ENCODE assay signal across 9 mouse cellular contexts in the genomic region with DNA sequence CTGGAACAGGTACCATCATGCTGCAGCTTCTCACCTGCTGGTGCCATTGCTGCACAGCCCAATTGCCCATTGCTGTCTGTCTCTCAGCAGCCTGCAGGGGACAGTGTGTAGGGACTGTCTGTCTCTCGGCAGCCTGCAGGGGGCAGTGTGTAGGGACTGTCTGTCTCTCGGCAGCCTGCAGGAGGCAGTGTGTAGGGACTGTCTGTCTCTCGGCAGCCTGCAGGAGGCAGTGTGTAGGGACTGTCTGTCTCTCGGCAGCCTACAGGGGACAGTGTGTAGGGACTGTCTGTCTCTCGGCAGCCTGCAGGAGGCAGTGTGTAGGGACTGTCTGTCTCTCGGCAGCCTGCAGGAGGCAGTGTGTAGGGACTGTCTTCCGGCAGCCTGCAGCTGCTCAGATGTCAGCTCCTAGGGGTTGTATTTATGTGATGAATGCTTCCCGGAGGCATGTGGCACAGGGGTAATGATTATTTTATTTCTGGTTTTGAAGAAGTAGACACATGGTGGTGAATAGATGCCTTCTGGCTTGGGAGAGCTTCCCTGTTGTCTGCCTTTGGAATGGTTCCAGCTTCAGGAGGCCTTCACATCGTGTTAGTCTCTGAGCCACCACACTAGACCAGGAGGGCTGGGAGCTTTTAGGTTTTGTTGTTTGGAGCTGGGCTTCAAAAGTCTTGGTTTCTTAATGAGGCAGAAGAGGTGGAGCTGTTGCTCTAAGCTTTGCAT.
DNase-seq lines count a peak whose midpoint lies in the region; ATAC-seq and TF ChIP-seq lines count a peak whose summit lies in the region.
"Had no signal": no experiment of that assay in that cellular context is flagged by ENCODE, and none has a peak within 500 bp of the region (broad histone marks: within the 10 kb centered on the region; RNA-seq: fewer than 3 reads in every experiment).

No protein-coding gene starts in this region.

- H3K9me3 ChIP-seq in heart, embryonic 12.5 days (replicated peaks) = no peaks in the 10 kb centered on the region
- no peaks in the 10 kb centered on the region for H3K9me3 ChIP-seq in midbrain, postnatal 0 days (ENCODE audit: low read length)
- H3K9me3 ChIP-seq: limb, embryonic 15.5 days had no signal

- no peaks in the 10 kb centered on the region for H3K27me3 ChIP-seq in heart, embryonic 12.5 days (replicated peaks)
- no peaks in the 10 kb centered on the region for H3K27me3 ChIP-seq in midbrain, postnatal 0 days (ENCODE audit: insufficient read depth, low read length)
- H3K27me3 ChIP-seq: limb, embryonic 15.5 days had no signal

- DNase-seq in heart, adult 18-20 months = no peak
- peak; percentile 18 for DNase-seq in lung, postnatal 10 days
- no peak for DNase-seq in lung, postnatal 14 days
- peak; percentile 81 for DNase-seq in cerebellum, adult 11-12 months
- DNase-seq in midbrain, postnatal 0 days (ENCODE audit: low spot score) = peak; percentile 73
- no peak for DNase-seq in embryo, embryonic 10 days (ENCODE audit: low spot score)

- no peak overlapping the region for H3K9ac ChIP-seq in heart, embryonic 12.5 days
- H3K9ac ChIP-seq in midbrain, postnatal 0 days (replicated peaks; ENCODE audit: low read length, poor library complexity, severe bottlenecking) = no peak overlapping the region
- H3K9ac ChIP-seq: limb, embryonic 15.5 days had no signal

- WGBS in heart, embryonic 12.5 days = 79% methylated on average over 9 of the region's 9 CpGs
- WGBS in midbrain, postnatal 0 days = 76% methylated on average over 9 of the region's 9 CpGs

- TF ChIP-seq CTCF in midbrain, postnatal 0 days (IDR thresholded peaks at IDR 0.05) = peak; percentile 82; the same call in 1 of the 2 replicates

- no peak overlapping the region for H3K4me3 ChIP-seq in heart, embryonic 12.5 days
- no peak overlapping the region for H3K4me3 ChIP-seq in midbrain, postnatal 0 days (ENCODE audit: low read depth, low read length)
- H3K4me3 ChIP-seq: limb, embryonic 15.5 days had no signal

- H3K36me3 ChIP-seq in heart, embryonic 12.5 days = no peaks in the 10 kb centered on the region
- H3K36me3 ChIP-seq in midbrain, postnatal 0 days (ENCODE audit: insufficient read depth, low read length) = no peaks in the 10 kb centered on the region
- H3K36me3 ChIP-seq: limb, embryonic 15.5 days had no signal

- ATAC-seq in heart, embryonic 12.5 days (ENCODE audit: insufficient number of reproducible peaks, low FRiP score) = no peak
- no peak for ATAC-seq in midbrain, postnatal 0 days (ENCODE audit: low FRiP score)
- ATAC-seq in inflammation-experienced regulatory T-cells, adult 6 months = no peak

- peaks cover 7% of the 10 kb centered on the region for H3K4me1 ChIP-seq in heart, embryonic 12.5 days (replicated peaks)
- no peaks in the 10 kb centered on the region for H3K4me1 ChIP-seq in midbrain, postnatal 0 days (ENCODE audit: insufficient read depth, low read length)
- H3K4me1 ChIP-seq: limb, embryonic 15.5 days had no signal

- no peak overlapping the region for H3K4me2 ChIP-seq in heart, embryonic 12.5 days
- no peak overlapping the region for H3K4me2 ChIP-seq in midbrain, postnatal 0 days (ENCODE audit: low read depth, low read length, poor library complexity, severe bottlenecking)
- H3K4me2 ChIP-seq: limb, embryonic 15.5 days had no signal

- peak overlapping the region; percentile 6; the same call in 1 of the 2 replicates for H3K27ac ChIP-seq in heart, embryonic 12.5 days (ENCODE audit: poor library complexity, severe bottlenecking)
- peak overlapping the region; percentile 57 for H3K27ac ChIP-seq in midbrain, postnatal 0 days (ENCODE audit: low read depth, low read length)
- H3K27ac ChIP-seq: limb, embryonic 15.5 days had no signal

Comparison
In these comparisons a context has a peak if more than half of its experiments do, and no peak if none do; other contexts are left out.
1. DNase-seq: peak in lung, postnatal 10 days (single experiment), cerebellum, adult 11-12 months (single experiment) and midbrain, postnatal 0 days (single experiment); none in heart, adult 18-20 months (0 of 2), lung, postnatal 14 days (single experiment) and embryo, embryonic 10 days (single experiment).